Mouse (Mus musculus): Measurements from ENCODE around the gene Upk3b.

GRCm38 (mm10) chr5:136075076-136075475 is 36.8 kb downstream of the Upk3b start:
- TF ChIP-seq POLR2A (IDR thresholded peaks at IDR 0.05; ENCODE audit: borderline replicate concordance, control insufficient read depth, low read depth, low read length) (no peak), CTCF (IDR thresholded peaks at IDR 0.05; ENCODE audit: control insufficient read depth, insufficient read depth, low read length) (no peak)

Measured in bone marrow, adult 2 months (tissue).